Mouse (Mus musculus) limb, embryonic 10.5 days (tissue): ENCODE results near the gene Mapk13. TPM values are rescaled to one million over a fixed set of nuclear protein-coding genes. Genes with fewer than 3 reads are reported as not detected.

Experiments used
- DNase-seq: peaks from one replicate; pipeline ENCODE4 v3.0.0-alpha.2; 2017; ENCODE audit warnings: low spot score
- H3K27ac ChIP-seq: fragments of 300-500 bp; sonication (generic); 2 replicates; pipeline ENCODE4 v1.5.1; 2016; ENCODE audit warnings: mild to moderate bottlenecking
- H3K27me3 ChIP-seq: fragments of 300-500 bp; sonication (generic); 2 replicates; pipeline ENCODE4 v1.6.1; 2016; ENCODE audit warnings: low read depth, mild to moderate bottlenecking; ENCODE audit not compliant: poor library complexity, severe bottlenecking
- H3K36me3 ChIP-seq: fragments of 300-500 bp; sonication (generic); 2 replicates; pipeline ENCODE4 v1.6.1; 2016; ENCODE audit warnings: mild to moderate bottlenecking, moderate library complexity
- H3K4me1 ChIP-seq: fragments of 300-500 bp; sonication (generic); 2 replicates; pipeline ENCODE4 v1.6.1; 2016
- H3K4me3 ChIP-seq: fragments of 300-500 bp; sonication (generic); 2 replicates; pipeline ENCODE4 v1.5.1; 2016; ENCODE audit warnings: mild to moderate bottlenecking, moderate library complexity
- H3K9me3 ChIP-seq: fragments of 300-500 bp; sonication (generic); replicated peaks from 2 replicates; pipeline ENCODE4 v1.6.1; 2016; ENCODE audit warnings: mild to moderate bottlenecking
- WGBS: fragments of 180-500 bp; shearing (Covaris S2); methylation state at CpG from one replicate; pipeline ENCODE4 v1.1.7; 2016; 5-methylcytosine and 5-hydroxymethylcytosine counted together
- polyA plus RNA-seq: library from polyadenylated mRNA; unstranded; fragments of >200 nt; fragmentation: Nextera tagmentation; extraction: Ambion mirVana; gene quantifications from 2 replicates; pipeline ENCODE4 v1.2.1, GENCODE M21; 2016

Gene Mapk13
- polyA plus RNA-seq, 1 experiment from 2014 or later = 8.2 TPM

GRCm38 (mm10) chr17:28781290-28782045, 12.4 kb downstream of the Mapk13 start:
- Histone ChIP-seq H3K27me3 (no peaks in the 10 kb centered on the region), H3K27ac (0 out of 2 replicates have a peak overlapping the region, but pooled peaks have one; percentile 3), H3K4me1 (peaks cover 6% of the 10 kb centered on the region), H3K9me3 (no peaks in the 10 kb centered on the region), H3K36me3 (no peaks in the 10 kb centered on the region), H3K4me3 (no peak overlapping the region)
- 54% methylated on average over 9 of the region's 9 CpGs for WGBS
- DNase-seq = no peak

DNA sequence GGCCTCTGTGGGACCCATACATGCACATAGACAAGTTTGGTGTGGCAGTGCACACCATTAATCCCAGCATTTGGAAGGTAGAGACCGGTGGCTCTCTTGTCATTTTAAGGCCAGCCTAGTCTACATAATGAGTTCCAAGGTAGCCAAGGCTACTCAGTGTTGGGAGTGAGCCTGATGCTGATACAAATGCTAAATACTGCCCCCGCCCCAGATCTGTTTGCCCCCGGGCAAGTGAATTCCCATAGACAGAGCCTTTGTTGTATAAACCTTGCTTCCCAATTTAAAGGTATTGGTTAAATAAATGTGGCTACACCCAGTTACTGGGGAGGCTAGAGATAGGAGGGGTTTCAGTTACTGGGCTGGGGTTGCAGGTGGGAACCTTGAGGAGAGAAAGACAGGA, 15.9 kb downstream of the Mapk13 start:
- Histone ChIP-seq H3K4me3 (no peak overlapping the region), H3K27me3 (no peaks in the 10 kb centered on the region), H3K36me3 (no peaks in the 10 kb centered on the region), H3K9me3 (no peaks in the 10 kb centered on the region), H3K4me1 (peaks cover 6% of the 10 kb centered on the region), H3K27ac (no peak overlapping the region)
- no peak for DNase-seq
- WGBS = 89% methylated on average over 3 of the region's 3 CpGs

- 97% methylated on average over 12 of the region's 12 CpGs for WGBS
- DNase-seq = no peak
- Histone ChIP-seq H3K4me1 (no peaks in the 10 kb centered on the region), H3K4me3 (no peak overlapping the region), H3K9me3 (no peaks in the 10 kb centered on the region), H3K27ac (no peak overlapping the region), H3K36me3 (no peaks in the 10 kb centered on the region), H3K27me3 (no peaks in the 10 kb centered on the region)
These were observed 18.4 kb downstream of the Mapk13 start for GRCm38 (mm10) chr17:28787507-28787906.

- H3K4me3 ChIP-seq = no peak overlapping the region
- H3K4me1 ChIP-seq = peaks cover 19% of the 10 kb centered on the region
- no peaks in the 10 kb centered on the region for H3K9me3 ChIP-seq
- H3K27me3 ChIP-seq = no peaks in the 10 kb centered on the region
- no peak for DNase-seq
- H3K36me3 ChIP-seq = no peaks in the 10 kb centered on the region
- 93% methylated on average over 4 of the region's 4 CpGs for WGBS
- H3K27ac ChIP-seq = no peak overlapping the region
These were observed 27.9 kb downstream of the Mapk13 start for GRCm38 (mm10) chr17:28797031-28797430.

DNA sequence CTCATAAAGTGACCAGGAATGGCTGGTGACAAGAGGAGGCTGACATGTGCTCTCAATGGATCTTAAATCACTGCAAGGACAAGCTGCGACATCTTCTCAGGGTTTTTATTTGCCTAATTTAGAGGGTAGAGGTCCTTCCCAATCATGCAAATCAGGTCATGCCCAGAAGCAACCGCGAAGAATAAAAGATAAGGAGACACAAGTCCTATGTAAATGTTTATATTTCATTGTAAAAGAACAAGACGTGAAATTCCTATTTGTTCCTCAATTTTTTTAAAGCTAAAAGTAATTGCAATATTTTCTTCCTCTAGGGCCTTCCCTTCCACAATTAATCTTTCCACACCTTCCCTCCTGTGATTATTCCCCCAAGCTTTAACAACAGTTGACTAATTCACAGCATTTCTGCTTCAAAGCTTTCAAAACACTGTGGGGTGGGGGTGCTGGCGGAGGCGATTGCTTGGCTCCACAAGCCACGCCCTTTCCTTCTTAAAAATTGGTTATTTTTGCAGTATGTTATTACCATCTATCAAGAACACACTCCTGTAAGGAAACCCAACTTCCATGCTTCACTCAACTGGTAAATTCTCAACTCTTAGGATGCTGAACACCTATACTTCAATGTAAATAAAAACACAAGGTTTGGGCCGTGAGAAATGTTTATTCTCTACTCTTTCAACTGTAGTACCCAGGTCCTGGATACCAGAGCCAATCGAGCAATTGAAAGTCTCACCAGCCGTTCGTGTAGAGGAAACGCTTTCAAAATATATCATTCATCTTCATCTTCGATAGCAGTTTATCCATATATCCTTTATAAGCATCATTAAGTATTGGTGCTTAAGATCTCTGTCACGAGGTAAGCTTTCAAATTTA, 30.4 kb downstream of the Mapk13 start:
- Histone ChIP-seq H3K9me3 (no peaks in the 10 kb centered on the region), H3K36me3 (peaks cover 8% of the 10 kb centered on the region), H3K4me1 (peaks cover 29% of the 10 kb centered on the region), H3K4me3 (peak overlapping the region; percentile 94), H3K27ac (0 out of 2 replicates have a peak overlapping the region, but pooled peaks have one; percentile 100), H3K27me3 (no peaks in the 10 kb centered on the region)
- WGBS = 13% methylated on average over 14 of the region's 14 CpGs
- DNase-seq = no peak

GRCm38 (mm10) chr17:28800281-28800670, 31.2 kb downstream of the Mapk13 start:
- Histone ChIP-seq H3K27ac (peak overlapping the region; percentile 100), H3K36me3 (peaks cover 15% of the 10 kb centered on the region), H3K4me3 (peak overlapping the region; percentile 94), H3K27me3 (no peaks in the 10 kb centered on the region), H3K9me3 (no peaks in the 10 kb centered on the region), H3K4me1 (peaks cover 29% of the 10 kb centered on the region)
- DNase-seq = no peak
- under 1% methylated on average over 15 of the region's 15 CpGs for WGBS

DNA sequence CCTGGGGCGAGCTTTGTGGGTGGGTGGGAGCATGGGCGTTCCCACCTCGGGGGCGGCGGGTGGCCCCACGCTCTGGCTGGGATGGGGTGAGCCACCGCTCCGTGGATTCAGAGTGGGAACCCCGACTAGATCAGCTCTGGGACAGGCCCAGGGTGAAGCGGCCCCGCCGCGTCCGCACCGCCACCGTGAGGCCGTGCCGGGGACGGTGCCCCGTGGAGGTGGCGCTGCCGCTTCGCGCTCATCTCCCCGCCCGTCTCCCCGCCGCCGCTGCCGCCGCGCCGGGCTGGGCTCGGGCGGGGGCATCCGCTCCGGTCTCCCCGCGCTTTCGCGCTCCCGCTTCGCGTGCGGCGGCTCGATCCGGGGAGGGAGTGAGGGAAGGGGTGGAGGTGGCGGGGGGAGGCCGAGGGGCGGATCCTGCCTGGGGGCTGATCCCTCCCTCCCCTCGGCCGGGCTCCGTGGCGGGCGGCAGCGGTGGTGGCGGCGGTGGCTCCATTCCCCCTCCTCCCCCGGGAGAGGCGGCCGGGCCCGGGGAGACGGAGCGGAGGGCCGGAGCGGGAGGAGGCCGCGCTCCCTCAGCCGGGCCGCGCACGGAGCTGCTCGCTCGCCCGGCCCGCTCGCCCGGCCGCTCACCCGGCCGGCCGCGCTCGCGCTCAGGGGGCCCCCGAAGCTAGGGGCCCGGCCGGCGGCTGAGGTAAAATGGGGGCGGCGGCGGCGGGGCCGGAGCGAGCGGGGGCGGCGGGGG, 31.7 kb downstream of the Mapk13 start, which contains the start of gene Brpf3:
TSS of gene Brpf3 (plus strand) at position 420 of the 742 bp plus-strand sequence.
- Histone ChIP-seq H3K27me3 (no peaks in the 10 kb centered on the region), H3K27ac (peak within 1 kb of the TSS; percentile 100), H3K9me3 (no peaks in the 10 kb centered on the region), H3K4me1 (peaks cover 29% of the 10 kb centered on the region), H3K36me3 (peaks cover 20% of the 10 kb centered on the region), H3K4me3 (peak within 1 kb of the TSS; percentile 94)
- WGBS = 2% methylated on average over 87 of the region's 99 CpGs
- DNase-seq = peak; percentile 87

DNA sequence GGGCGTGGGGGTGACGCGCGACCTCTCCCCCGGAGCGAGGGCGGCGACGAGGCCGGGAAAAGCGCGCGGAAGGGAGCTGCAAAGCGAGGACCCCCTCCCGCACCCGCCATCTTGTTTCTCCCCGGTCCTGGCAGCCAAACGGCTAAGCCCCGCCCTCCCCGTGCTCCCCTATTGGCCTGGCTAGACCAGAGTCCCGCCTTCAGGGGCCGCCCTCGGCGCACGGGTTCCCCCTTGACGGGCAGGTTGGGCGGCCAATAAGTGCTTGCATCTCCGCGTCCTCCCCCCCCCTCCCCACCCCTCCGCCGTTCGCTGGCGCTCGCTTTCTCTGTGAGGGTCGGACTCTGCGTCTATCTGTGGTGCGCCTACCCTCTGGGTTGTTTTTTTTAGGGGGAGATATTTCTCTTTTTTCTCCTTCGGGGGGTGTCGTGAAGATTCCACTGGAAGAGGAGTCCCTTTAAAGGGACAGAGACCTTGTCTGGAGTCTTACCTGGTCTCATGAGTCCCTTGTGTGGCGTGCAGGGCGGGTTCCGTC, 32.4 kb downstream of the Mapk13 start:
- Histone ChIP-seq H3K27me3 (no peaks in the 10 kb centered on the region), H3K4me3 (peak overlapping the region; percentile 94), H3K27ac (peak overlapping the region; percentile 100), H3K9me3 (no peaks in the 10 kb centered on the region), H3K4me1 (peaks cover 29% of the 10 kb centered on the region), H3K36me3 (peaks cover 27% of the 10 kb centered on the region)
- under 1% methylated on average over 41 of the region's 42 CpGs for WGBS
- peak; percentile 99 for DNase-seq

GRCm38 (mm10) chr17:28802006-28802481, 32.9 kb downstream of the Mapk13 start:
- Histone ChIP-seq H3K36me3 (peaks cover 32% of the 10 kb centered on the region), H3K4me3 (peak overlapping the region; percentile 94), H3K4me1 (peaks cover 29% of the 10 kb centered on the region), H3K27me3 (no peaks in the 10 kb centered on the region), H3K9me3 (no peaks in the 10 kb centered on the region), H3K27ac (peak overlapping the region; percentile 100)
- WGBS = 1% methylated on average over 18 of the region's 18 CpGs
- no peak for DNase-seq

DNA sequence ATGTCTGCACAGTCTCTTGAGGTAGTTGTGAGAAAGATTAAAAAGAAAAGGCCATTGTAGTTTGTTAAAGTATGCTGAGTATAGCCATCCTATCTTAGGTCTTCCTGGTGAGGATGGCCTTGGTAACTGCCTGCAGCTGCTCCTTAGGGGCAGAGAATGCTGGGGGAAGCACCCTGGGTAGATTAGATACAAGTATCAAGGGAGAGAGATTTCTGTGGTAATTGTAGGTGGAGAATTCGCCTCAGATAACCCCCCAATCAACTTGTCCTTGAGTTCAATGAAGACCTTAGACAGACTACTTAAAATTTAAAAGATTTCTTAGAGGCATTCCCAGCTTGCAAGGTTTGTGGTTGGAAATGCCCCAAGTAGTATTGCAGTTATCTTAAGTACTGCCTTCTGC, 34.2 kb downstream of the Mapk13 start:
- no peak overlapping the region for H3K27ac ChIP-seq
- H3K9me3 ChIP-seq = no peaks in the 10 kb centered on the region
- 81% methylated on average over 1 of the region's 1 CpGs for WGBS

DNA sequence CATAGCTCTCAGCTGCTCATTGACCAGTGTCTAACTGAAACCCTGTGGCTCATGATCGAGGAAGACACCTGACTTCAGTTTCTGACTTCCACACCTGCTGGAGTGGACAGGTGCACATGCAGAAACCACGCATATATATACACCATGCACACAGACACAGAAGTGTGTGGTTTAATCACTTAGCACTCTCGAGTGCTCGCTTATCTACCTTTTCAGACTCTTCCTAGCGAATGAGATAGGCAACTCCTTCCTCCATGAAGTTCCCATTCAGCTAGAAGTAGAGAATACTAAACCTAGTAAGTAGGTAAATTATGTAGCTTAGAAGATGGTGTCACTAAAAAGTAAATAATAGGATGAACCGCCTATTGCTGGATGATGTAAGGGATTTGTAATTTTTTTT, 35.9 kb downstream of the Mapk13 start:
- Histone ChIP-seq H3K4me1 (peaks cover 18% of the 10 kb centered on the region), H3K4me3 (no peak overlapping the region), H3K27me3 (no peaks in the 10 kb centered on the region), H3K27ac (no peak overlapping the region), H3K9me3 (no peaks in the 10 kb centered on the region), H3K36me3 (peaks cover 60% of the 10 kb centered on the region)
- WGBS = 94% methylated on average over 6 of the region's 6 CpGs
- no peak for DNase-seq

More for the DNA sequence above, 34.2 kb downstream of the Mapk13 start:
- Histone ChIP-seq H3K4me3 (no peak overlapping the region), H3K36me3 (peaks cover 44% of the 10 kb centered on the region), H3K4me1 (peaks cover 29% of the 10 kb centered on the region), H3K27me3 (no peaks in the 10 kb centered on the region)
- DNase-seq = no peak

DNA sequence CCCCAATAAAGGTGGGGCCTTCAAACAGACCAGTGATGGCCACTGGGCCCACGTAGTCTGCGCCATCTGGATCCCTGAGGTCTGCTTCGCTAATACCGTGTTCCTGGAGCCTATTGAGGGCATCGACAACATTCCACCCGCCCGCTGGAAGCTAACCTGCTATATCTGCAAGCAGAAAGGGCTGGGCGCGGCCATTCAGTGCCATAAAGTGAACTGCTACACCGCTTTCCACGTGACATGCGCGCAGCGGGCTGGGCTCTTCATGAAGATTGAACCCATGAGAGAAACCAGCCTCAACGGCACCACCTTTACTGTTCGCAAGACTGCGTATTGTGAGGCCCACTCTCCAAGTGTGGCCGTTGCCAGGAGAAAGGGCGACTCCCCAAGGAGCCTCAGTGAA, 37.7 kb downstream of the Mapk13 start:
- Histone ChIP-seq H3K4me3 (no peak overlapping the region), H3K9me3 (no peaks in the 10 kb centered on the region), H3K27me3 (no peaks in the 10 kb centered on the region), H3K36me3 (peaks cover 78% of the 10 kb centered on the region), H3K27ac (no peak overlapping the region), H3K4me1 (peaks cover 11% of the 10 kb centered on the region)
- DNase-seq = no peak
- WGBS = 96% methylated on average over 19 of the region's 19 CpGs
